Mouse (Mus musculus): ENCODE results near the gene Isg20l2.
A peak's percentile ranks its signal among the peaks of the same experiment; 100 is the strongest.

The Isg20l2 gene

DNA sequence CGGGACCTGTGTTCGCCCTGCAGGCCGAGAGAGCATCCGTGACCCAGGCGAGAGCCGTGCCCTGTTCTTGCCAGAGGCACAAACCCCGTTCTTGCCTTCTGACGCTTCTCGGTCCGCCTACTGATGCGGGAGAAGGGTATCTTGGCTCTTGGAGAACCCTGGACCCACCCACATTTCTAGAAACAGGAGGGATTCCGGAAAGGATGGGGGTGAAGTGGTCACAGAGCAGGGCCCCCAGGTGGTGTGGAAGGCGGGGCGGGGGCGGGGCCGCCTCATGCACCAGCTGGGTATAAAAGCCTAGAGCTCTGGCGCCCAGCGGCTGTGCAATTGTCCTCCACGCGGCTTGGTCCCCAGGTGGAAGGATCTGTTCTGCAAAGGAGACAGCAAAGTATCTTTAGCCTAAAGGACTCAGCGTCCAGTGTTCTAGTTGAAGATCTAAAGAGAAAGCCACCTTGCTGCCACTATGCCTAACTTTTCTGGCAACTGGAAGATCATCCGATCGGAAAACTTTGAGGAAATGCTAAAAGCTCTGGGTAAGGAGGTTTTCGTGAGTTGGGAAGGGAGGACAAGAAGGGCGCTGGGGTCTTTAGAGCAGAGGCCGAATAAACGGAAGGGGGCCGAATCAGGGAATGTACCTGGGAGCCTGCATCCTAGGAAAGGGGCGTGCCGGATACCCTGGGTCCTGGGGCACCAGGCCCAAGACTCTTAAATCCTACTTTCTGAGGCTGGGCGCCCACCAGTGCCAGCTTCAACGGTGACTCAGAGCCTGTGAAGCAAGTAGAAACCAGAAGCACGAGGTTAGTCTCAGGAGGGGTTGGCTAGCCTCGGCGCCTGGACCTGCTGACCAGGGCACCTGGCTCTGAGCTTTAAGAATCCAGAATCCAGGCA is 18.5 kb downstream of the Isg20l2 start, which contains the start of gene Crabp2:
Crabp2 (plus strand) TSS at position 289 of the 888 bp plus-strand sequence.
- DNase-seq, result no peak

- DNase-seq, result no peak
These were observed 19.3 kb downstream of the Isg20l2 start for GRCm38 (mm10) chr3:87949266-87949954.

DNA sequence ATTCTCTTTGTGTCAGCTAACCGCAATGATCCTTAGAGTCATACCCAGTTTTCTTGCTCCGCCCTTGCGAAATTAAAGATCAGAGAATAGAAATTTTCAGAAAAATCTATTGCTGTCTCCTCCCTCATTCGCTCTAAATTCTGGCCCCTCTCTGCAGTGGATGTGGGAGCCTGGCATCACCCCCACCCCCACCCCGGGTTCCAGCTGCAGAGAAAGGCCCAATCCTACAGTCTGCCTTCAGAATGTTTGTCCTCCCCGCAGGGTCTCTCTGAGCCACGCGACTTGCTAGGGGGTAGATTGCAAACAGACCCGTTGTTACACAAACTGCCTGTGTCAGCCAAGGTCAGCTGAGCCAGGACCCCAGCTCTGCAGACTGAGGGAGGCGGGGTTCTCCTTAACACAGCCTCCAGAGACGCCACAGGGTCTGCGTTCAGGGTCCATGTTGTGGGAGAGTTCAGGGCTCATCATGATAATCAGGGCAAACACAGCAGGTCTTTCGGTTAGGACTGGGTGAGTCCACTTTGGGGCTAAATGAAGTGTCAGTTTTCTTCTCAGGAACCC is 19.9 kb downstream of the Isg20l2 start:
- DNase-seq, result no peak

GRCm38 (mm10) chr3:87951946-87952345 is 21.8 kb downstream of the Isg20l2 start:
- DNase-seq, result no peak

GRCm38 (mm10) chr3:87952440-87952839 is 22.3 kb downstream of the Isg20l2 start:
- peak; percentile 43 for DNase-seq

GRCm38 (mm10) chr3:87958056-87958455 is 27.9 kb downstream of the Isg20l2 start:
- DNase-seq, result no peak

GRCm38 (mm10) chr3:87958476-87958875 is 28.4 kb downstream of the Isg20l2 start:
- no peak for DNase-seq

DNA sequence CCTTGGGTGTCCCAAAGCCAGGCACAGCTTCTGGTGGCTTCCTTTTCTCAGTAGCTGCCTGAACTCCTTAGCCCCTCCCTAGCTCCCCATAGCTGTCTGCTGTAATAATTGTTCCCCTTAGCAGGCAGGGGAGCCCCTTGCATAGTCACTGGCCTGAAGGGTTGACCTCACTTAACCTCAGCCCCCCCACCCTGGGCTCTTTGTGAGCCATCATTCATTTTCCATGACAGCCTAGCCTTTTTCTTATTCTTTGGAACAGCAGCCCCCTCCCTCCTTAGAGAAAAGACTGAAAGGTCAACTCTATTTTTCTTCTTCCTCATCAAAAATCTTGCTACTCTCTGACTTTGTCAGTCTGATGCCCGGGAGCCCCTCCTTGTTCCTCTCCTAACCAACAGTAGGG is 28.9 kb downstream of the Isg20l2 start:
- no peak for DNase-seq

DNA sequence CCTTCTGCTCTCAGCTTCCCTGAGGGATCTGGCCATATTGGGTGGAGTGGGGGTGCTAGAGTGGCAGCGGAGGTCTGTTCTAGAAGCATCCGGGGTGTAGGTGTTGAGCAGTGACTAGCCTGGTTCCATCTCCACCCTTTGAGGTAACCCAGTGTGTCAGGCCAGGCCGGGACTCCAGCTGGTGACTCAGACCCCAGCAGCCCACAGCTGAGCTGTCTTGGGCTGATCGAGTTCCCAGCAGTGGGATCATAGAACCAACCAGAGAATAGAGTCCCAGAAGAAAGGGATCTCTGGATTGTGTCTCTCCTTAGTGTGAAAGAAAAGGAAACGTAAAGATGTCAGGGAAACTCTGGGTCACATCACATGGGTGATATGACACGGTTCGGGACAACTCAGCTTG is 29.3 kb downstream of the Isg20l2 start:
- DNase-seq, result no peak

DNA sequence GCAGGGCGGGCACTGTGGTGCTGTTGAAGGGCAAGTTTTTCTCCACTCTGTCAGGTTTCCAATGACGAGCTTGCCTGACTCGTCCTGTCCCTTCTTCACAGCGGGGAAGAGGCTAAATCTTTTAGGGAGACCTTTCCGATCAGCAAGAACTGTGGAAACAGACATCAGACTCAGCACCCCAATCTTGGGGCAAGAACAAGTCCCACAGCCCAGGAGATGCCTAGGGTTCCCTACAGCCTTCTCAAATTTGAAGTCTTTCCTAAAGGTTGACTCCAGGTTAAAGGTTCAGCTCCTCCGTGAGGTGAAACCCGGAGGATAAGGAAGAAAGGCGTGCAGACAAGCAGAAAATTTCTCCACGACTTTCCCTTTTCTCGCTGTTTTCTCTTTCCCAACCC is 30.1 kb downstream of the Isg20l2 start:
- DNase-seq, result no peak

GRCm38 (mm10) chr3:87960586-87961191 is 30.6 kb downstream of the Isg20l2 start:
- peak; percentile 95 for DNase-seq

DNA sequence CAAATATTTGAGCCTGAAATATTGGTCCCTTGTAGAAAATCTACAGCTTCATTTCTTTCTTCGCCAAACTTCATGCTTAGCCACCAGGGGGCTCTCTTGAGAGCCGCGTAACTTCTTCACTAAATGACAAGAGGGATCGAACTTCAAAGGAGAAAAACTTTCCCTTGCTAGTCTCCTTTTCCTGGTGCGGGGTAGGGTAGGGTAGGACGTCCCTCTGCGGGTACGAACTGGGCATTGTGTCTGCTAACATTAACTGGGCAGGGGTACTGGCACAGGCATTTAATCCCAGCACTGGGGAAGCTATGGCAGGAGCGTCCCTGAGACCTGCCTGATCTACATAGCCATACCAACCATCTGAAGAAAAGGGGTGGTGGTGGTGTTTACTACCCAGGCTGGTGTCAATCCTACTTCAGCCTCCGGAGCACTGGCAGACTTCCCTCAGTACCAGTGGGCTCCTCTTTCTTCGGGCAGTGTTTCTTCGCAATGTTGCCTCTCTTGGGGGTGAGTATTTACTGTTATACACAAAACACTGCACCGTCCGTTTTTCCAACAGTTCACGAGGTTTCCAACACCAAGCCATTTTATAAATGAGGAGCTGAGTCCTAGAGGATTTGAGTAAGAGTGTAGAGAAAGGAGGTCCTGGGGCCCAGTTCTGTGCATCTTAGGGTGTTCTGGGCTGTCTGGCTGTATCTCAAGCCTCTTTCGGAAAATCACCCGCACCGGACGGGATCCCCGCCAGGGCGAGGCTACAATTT is 40.2 kb downstream of the Isg20l2 start:
- DNase-seq, result peak; percentile 71

GRCm38 (mm10) chr3:87970939-87971488 is 40.9 kb downstream of the Isg20l2 start, which contains the start of gene Nes:
Gene Nes (plus strand): TSS chr3:87971078.
- DNase-seq, result peak; percentile 83

- no peak for DNase-seq
These were observed 41.5 kb downstream of the Isg20l2 start for GRCm38 (mm10) chr3:87971489-87972202.

DNA sequence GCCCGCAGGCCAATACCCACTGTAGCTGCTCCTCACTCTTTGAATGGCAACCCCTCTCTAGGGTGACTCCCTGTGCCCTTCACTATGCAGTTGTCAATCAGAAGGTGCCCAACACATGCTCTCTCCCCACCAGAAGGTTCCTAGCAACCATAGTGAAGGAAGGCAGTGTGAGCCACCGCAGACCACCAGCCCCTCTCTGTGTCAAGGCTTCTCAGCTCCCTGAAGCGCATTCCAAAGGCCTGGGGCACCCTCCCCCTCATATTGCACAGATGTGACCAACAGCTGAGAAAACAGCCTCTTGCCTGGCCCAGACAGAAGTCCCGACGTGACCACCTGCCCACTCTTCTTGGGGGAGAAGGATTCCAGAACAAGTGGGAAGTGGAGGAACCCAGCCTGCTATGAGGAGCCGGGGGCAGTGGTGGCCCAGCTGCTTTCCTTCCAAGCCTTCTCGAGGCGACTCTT is 42.1 kb downstream of the Isg20l2 start:
- DNase-seq, result no peak

GRCm38 (mm10) chr3:87972776-87973175 is 42.7 kb downstream of the Isg20l2 start:
- DNase-seq, result no peak

DNA sequence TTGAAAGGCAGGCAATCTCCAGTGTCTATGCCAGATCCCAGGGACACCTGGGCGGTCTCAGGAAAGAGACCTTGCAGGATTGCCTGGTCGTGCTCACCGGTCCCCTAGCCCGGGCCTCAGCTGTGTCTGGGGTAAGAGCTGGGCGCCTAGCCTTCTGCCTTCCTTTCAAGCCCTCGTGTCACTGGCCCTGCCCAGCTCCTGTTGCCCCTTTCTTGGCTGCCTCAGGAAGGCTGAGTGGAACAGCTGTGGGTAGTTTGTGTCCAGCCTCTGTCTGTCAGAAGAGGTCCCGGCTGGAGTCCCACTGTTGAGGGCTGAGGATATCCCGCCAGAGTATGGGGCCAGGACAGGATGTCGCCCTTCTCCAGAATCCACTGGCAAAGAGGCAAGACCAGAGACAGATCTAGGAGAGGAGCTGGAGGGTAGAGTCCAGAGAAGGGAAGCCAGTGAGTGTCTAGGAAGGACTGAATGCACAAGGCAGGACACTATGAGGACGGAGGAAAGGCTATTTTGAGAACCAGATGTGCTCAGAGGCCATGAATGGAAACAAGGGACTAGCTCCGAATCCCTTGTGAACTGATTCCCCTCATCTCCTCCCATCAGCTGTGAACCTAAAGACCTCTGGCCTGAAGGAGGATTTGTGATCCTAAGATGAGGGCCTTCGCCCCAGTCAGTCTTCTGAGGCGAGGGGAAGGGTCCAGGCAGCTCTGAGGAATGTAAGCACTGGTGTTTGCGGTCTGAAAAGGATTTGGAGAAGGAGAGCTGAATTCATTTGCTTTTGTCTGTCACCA is 43.7 kb downstream of the Isg20l2 start:
- DNase-seq, result no peak

DNA sequence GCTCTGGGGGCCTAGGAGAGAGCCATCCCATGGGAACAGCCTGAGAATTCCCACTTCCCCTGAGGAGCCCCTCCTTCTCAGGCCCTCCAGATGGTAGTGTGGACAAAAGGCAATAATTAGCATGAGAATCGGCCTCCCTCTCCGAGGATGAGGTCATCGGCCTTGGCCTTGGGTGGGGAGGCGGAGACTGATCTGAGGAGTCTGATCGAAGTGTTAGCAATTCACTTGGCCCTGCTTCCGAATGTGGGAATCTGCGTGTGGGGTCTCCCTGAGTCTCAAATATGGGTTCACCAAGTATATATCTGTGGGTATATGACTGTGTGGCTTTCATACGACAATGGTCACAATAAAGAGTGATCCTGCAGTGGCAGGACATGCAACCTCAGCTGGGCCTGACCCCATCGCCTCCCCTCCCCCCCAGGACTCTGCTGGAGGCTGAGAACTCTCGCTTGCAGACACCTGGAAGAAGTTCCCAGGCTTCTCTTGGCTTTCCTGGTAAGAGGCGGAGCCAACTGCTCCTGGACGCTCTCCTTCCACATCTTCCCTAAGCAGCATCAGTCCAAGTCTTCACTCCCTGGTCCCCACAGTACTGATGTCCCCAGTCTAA is 44.4 kb downstream of the Isg20l2 start:
- no peak for DNase-seq

- DNase-seq, result no peak
These were observed 49.4 kb downstream of the Isg20l2 start for GRCm38 (mm10) chr3:87979493-87979892.

DNA sequence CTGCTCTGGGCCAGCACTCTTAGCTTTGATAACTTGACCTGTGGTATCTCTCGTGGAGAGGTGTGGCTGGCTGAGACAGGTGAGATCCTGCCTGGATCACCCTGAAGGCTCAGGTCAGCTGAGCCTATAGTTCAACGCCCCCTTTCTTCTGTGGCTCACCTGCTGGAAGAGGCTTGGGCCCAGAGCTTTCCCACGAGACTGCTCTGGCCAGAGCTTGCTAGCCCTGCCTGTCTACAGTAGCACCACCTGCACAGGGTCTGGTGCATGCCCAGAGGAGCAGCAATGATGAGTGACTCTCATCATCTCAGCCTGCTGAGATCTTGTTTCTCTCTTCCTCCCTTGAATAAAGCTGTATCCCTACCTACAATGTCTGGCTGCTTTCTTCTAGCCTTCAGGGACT is 50.0 kb downstream of the Isg20l2 start:
- DNase-seq, result no peak

All from kidney, postnatal 14 days (tissue).